13 mouse cellular contexts compared by ENCODE assay signal in the genomic region with DNA sequence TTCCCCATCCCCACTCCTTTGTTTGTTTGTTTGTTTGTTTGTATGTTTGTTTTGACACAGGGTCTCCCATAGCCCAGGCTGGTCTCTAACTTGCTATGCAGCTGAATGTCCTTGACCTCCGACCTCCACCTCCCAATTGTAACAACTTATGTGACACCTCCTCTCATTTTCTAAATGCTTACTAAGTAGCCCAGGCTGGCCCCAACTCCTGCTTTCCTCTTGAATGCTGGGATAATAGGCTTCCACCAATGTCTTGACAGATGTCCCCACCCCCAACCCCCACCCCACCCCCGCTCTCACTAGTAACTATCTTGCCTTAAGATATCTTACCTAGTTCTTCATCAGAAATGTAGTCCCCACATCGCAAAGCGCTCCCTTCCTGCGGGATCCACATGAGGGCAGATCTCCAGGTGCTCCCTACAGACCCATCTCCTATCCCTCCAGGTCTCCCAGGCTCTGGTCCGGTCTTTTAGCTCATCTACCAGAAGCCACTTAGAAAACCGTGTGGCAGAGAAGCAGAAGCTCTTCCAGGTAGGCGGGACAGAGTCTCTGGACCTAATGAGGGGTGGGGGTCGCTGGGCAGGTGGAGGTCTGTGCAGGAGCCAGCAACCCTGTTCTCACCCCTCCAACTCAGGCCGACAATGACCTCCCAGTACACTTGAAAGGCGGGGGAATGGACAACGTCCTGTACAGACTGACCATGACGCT. TPM values are rescaled to one million over a fixed set of nuclear protein-coding genes. Genes with fewer than 3 reads are reported as not detected.
DNase-seq lines count a peak whose midpoint lies in the region; ATAC-seq and TF ChIP-seq lines count a peak whose summit lies in the region.
"Had no signal": no experiment of that assay in that cellular context is flagged by ENCODE, and none has a peak within 500 bp of the region (broad histone marks: within the 10 kb centered on the region; RNA-seq: fewer than 3 reads in every experiment).

No protein-coding gene starts in this region.

- no peak for TF ChIP-seq CTCF in heart, adult 2 months (IDR thresholded peaks at IDR 0.05)
- no peak for TF ChIP-seq CTCF in MEL (IDR thresholded peaks at IDR 0.05 in 2 of 3, conservative IDR thresholded peaks at IDR 0.05 in 1 of 3; ENCODE audit: control insufficient read depth in 1 of 3, insufficient read depth in 1 of 3, low read depth in 2 of 3, low read length in 3 of 3, poor library complexity in 1 of 3, severe bottlenecking in 1 of 3)

- peak overlapping the region; percentile 86 for H3K9ac ChIP-seq in heart, adult 2 months (ENCODE audit: low read depth, low read length)
- H3K9ac ChIP-seq in liver, embryonic 11.5 days (ENCODE audit: low read depth, low read length), result no peak overlapping the region
- peak overlapping the region; percentile 45; the same call in 1 of the 2 replicates for H3K9ac ChIP-seq in MEL (ENCODE audit: control insufficient read depth, low read depth, low read length, poor library complexity, severe bottlenecking)
- no peak overlapping the region for H3K9ac ChIP-seq in liver, embryonic 12.5 days
- H3K9ac ChIP-seq in forebrain, embryonic 16.5 days (replicated peaks; ENCODE audit: low read depth, low read length), result no peak overlapping the region
- H3K9ac ChIP-seq: embryonic facial prominence, embryonic 15.5 days; forebrain, postnatal 0 days; liver, embryonic 14.5 days; midbrain, embryonic 15.5 days had no signal

- peak overlapping the region; percentile 94 for H3K27ac ChIP-seq in heart, adult 2 months
- no peak overlapping the region for H3K27ac ChIP-seq in liver, embryonic 11.5 days (ENCODE audit: low read depth, low read length)
- H3K27ac ChIP-seq in MEL (ENCODE audit: control insufficient read depth, low read depth, low read length), result no peak overlapping the region
- peak overlapping the region; percentile 45; the same call in 1 of the 2 replicates for H3K27ac ChIP-seq in liver, embryonic 12.5 days
- no peak overlapping the region for H3K27ac ChIP-seq in forebrain, embryonic 16.5 days (ENCODE audit: low read length)
- H3K27ac ChIP-seq: embryonic facial prominence, embryonic 15.5 days; left cerebral cortex, adult 2 months; liver, embryonic 14.5 days; midbrain, embryonic 15.5 days had no signal

- H3K4me1 ChIP-seq in heart, adult 2 months (ENCODE audit: control insufficient read depth, insufficient read depth, low read length), result peaks cover 2% of the 10 kb centered on the region; the same call in 1 of the 2 replicates
- peaks cover 11% of the 10 kb centered on the region for H3K4me1 ChIP-seq in liver, embryonic 11.5 days (replicated peaks; ENCODE audit: control insufficient read depth, insufficient read depth, low read length)
- H3K4me1 ChIP-seq in MEL (ENCODE audit: control insufficient read depth in 1 of 2, insufficient read depth in 2 of 2, low read length in 2 of 2), result peaks cover 0 to 4% of the 10 kb centered on the region in 2 experiments; a peak in 1 of 4 replicates
- H3K4me1 ChIP-seq in liver, embryonic 12.5 days, result peaks cover 19% of the 10 kb centered on the region
- H3K4me1 ChIP-seq in forebrain, embryonic 16.5 days (replicated peaks; ENCODE audit: control insufficient read depth, insufficient read depth, low read length), result peaks cover 7% of the 10 kb centered on the region

- H3K79me2 ChIP-seq in heart, adult 2 months (replicated peaks; ENCODE audit: control insufficient read depth, insufficient read depth, low read length), result no peaks in the 10 kb centered on the region
- H3K79me2 ChIP-seq in MEL (ENCODE audit: control insufficient read depth, insufficient read depth, low read length, poor library complexity), result no peaks in the 10 kb centered on the region

- no peak for TF ChIP-seq RAD21 in MEL (IDR thresholded peaks at IDR 0.05; ENCODE audit: low read depth, low read length)

- peak overlapping the region; percentile 52 for H3K4me3 ChIP-seq in heart, adult 2 months
- no peak overlapping the region for H3K4me3 ChIP-seq in liver, embryonic 11.5 days (ENCODE audit: low read depth, low read length)
- H3K4me3 ChIP-seq in MEL (ENCODE audit: control insufficient read depth in 1 of 2, insufficient read depth in 1 of 2, low read depth in 2 of 2, low read length in 2 of 2), result peak overlapping the region; percentile 40 to 41; a peak in 2 of 4 replicates
- no peak overlapping the region for H3K4me3 ChIP-seq in liver, embryonic 12.5 days
- H3K4me3 ChIP-seq in forebrain, embryonic 16.5 days (replicated peaks; ENCODE audit: low read length), result no peak overlapping the region

- no peak for TF ChIP-seq EP300 in heart, adult 2 months (IDR thresholded peaks at IDR 0.05; ENCODE audit: insufficient read depth, low read depth, low read length)
- TF ChIP-seq EP300 in MEL (IDR thresholded peaks at IDR 0.05; ENCODE audit: low read depth in 1 of 2, low read length in 2 of 2), result no peak

- WGBS in heart, adult 2 months, result 61% methylated on average over 13 of the region's 13 CpGs
- 70% methylated on average over 13 of the region's 13 CpGs for WGBS in liver, embryonic 11.5 days
- 69% methylated on average over 13 of the region's 13 CpGs for WGBS in liver, embryonic 12.5 days (ENCODE audit: insufficient replicate concordance)
- 77% methylated on average over 13 of the region's 13 CpGs for WGBS in forebrain, embryonic 16.5 days

- DNase-seq in heart, adult 2 months, result no peak
- DNase-seq in heart, adult 8-10 months (ENCODE audit: low spot score), result no peak
- DNase-seq in liver, embryonic 11.5 days (ENCODE audit: low spot score), result no peak
- DNase-seq in liver (no peak), MEL (ENCODE audit: low read depth, low spot score) (no peak)
- no peak for DNase-seq in right cerebral cortex, postnatal 36 days (ENCODE audit: low spot score in 2 of 2)

- H3K4me2 ChIP-seq in liver, embryonic 11.5 days, result peak overlapping the region; percentile 67
- peak overlapping the region; percentile 74 for H3K4me2 ChIP-seq in liver, embryonic 12.5 days
- H3K4me2 ChIP-seq in forebrain, embryonic 16.5 days (ENCODE audit: low read length), result no peak overlapping the region

- no peak for TF ChIP-seq POLR2A in heart, adult 2 months (IDR thresholded peaks at IDR 0.05; ENCODE audit: insufficient read depth, low read depth, low read length)
- no peak for TF ChIP-seq POLR2A in MEL (IDR thresholded peaks at IDR 0.05; ENCODE audit: control insufficient read depth in 1 of 2, insufficient read depth in 1 of 2, low read depth in 1 of 2, low read length in 2 of 2, poor library complexity in 1 of 2)

- H3K9me3 ChIP-seq in liver, embryonic 11.5 days (ENCODE audit: control insufficient read depth, low read length), result no peaks in the 10 kb centered on the region
- H3K9me3 ChIP-seq in MEL (replicated peaks; ENCODE audit: insufficient read depth, low read length), result no peaks in the 10 kb centered on the region
- no peaks in the 10 kb centered on the region for H3K9me3 ChIP-seq in liver, embryonic 12.5 days (replicated peaks)
- H3K9me3 ChIP-seq in forebrain, embryonic 16.5 days (ENCODE audit: control insufficient read depth, low read length), result no peaks in the 10 kb centered on the region
- H3K9me3 ChIP-seq: embryonic facial prominence, embryonic 15.5 days; midbrain, embryonic 15.5 days had no signal

- ATAC-seq in liver, embryonic 11.5 days (replicated peaks; ENCODE audit: low FRiP score), result no peak
- no peak for ATAC-seq in liver, embryonic 12.5 days
- ATAC-seq in forebrain, embryonic 16.5 days, result no peak

- H3K27me3 ChIP-seq in heart, adult 2 months (ENCODE audit: control insufficient read depth, insufficient read depth, low read length), result no peaks in the 10 kb centered on the region
- no peaks in the 10 kb centered on the region for H3K27me3 ChIP-seq in liver, embryonic 11.5 days (replicated peaks; ENCODE audit: control insufficient read depth, insufficient read depth, low read length)
- H3K27me3 ChIP-seq in MEL (ENCODE audit: control insufficient read depth in 1 of 2, insufficient read depth in 2 of 2, low read length in 2 of 2), result no peaks in the 10 kb centered on the region
- H3K27me3 ChIP-seq in liver, embryonic 12.5 days (replicated peaks), result no peaks in the 10 kb centered on the region
- H3K27me3 ChIP-seq in forebrain, embryonic 16.5 days (replicated peaks; ENCODE audit: control insufficient read depth, insufficient read depth, low read length), result no peaks in the 10 kb centered on the region
- H3K27me3 ChIP-seq: embryonic facial prominence, embryonic 15.5 days; midbrain, embryonic 15.5 days had no signal

- intact Hi-C loops in heart, adult 2 months (cut with DNase I), result loop anchor here (1.0 to 5.0 kb wide), 2 partner anchors 9 to 33 kb away; no protein-coding TSS in a partner anchor

- no peaks in the 10 kb centered on the region for H3K36me3 ChIP-seq in heart, adult 2 months (ENCODE audit: control insufficient read depth, insufficient read depth, low read length)
- H3K36me3 ChIP-seq in liver, embryonic 11.5 days (ENCODE audit: control insufficient read depth, insufficient read depth, low read length), result peaks cover 29% of the 10 kb centered on the region
- peaks cover 0 to 3% of the 10 kb centered on the region in 2 experiments; a peak in 3 of 4 replicates for H3K36me3 ChIP-seq in MEL (ENCODE audit: control insufficient read depth in 1 of 2, insufficient read depth in 2 of 2, low read length in 2 of 2)
- peaks cover 43% of the 10 kb centered on the region for H3K36me3 ChIP-seq in liver, embryonic 12.5 days
- H3K36me3 ChIP-seq in forebrain, embryonic 16.5 days (ENCODE audit: control insufficient read depth, insufficient read depth), result peaks cover 23% of the 10 kb centered on the region

RNA-seq across cellular contexts. Expression of a gene that starts 0.9 kb away (rescaled TPM):
- total RNA-seq in heart, adult 2 months (2021), result 1,000 to 10,000 TPM; 2,711 to 3,278 TPM
- 2,213 and 2,519 TPM in 2 replicates for polyA plus RNA-seq in heart, adult 2 months (2012; rRNA removed)
- total RNA-seq in heart, adult 8-10 months (2022), result 1,000 to 10,000 TPM; 3,196 to 3,318 (median 3,289) TPM
- polyA plus RNA-seq in liver, embryonic 11.5 days (2014; fragmentation: Nextera tagmentation; extraction: Ambion mirVana), result 4.7 and 5.1 TPM in 2 replicates
- total RNA-seq in MEL (2012; rRNA removed), result 8.9 and 9.9 TPM in 2 replicates
- polyA plus RNA-seq in MEL (2012; ENCODE audit: insufficient read depth in 1 of 2, insufficient read length in 2 of 2, low read depth in 1 of 2, low replicate concordance in 2 of 2, missing spikeins in 1 of 2), result 10 to 100 TPM in 1 of 2 experiments, not detected in 1; 11.1 TPM
- polyA plus RNA-seq in liver, embryonic 12.5 days (2016; fragmentation: Nextera tagmentation; extraction: Ambion mirVana), result 4.4 and 6.2 TPM in 2 replicates
- 2.4 and 4.1 TPM in 2 replicates for polyA plus RNA-seq in forebrain, embryonic 16.5 days (2015; fragmentation: Nextera tagmentation; extraction: Ambion mirVana)

RNA-seq across cellular contexts. Expression of a gene that starts 13.8 kb away (rescaled TPM):
- 100 to 1,000 TPM; 274 to 315 TPM for total RNA-seq in heart, adult 2 months (2021)
- 826 and 1,000 TPM in 2 replicates for polyA plus RNA-seq in heart, adult 2 months (2012; rRNA removed)
- total RNA-seq in heart, adult 8-10 months (2022), result 100 to 1,000 TPM; 287 to 304 (median 297) TPM
- 45.1 and 54.9 TPM in 2 replicates for polyA plus RNA-seq in liver, embryonic 11.5 days (2014; fragmentation: Nextera tagmentation; extraction: Ambion mirVana)
- 31.7 and 38.3 TPM in 2 replicates for total RNA-seq in MEL (2012; rRNA removed)
- 100 to 1,000 TPM in 1 of 2 experiments, not detected in 1; 354 TPM for polyA plus RNA-seq in MEL (2012; ENCODE audit: insufficient read depth in 1 of 2, insufficient read length in 2 of 2, low read depth in 1 of 2, low replicate concordance in 2 of 2, missing spikeins in 1 of 2)
- 42.6 and 49.2 TPM in 2 replicates for polyA plus RNA-seq in liver, embryonic 12.5 days (2016; fragmentation: Nextera tagmentation; extraction: Ambion mirVana)
- 59.7 and 68.4 TPM in 2 replicates for polyA plus RNA-seq in forebrain, embryonic 16.5 days (2015; fragmentation: Nextera tagmentation; extraction: Ambion mirVana)

RNA-seq across cellular contexts. Expression of a gene that starts 15.2 kb away (rescaled TPM):
- 10 to 100 TPM; 29.8 TPM for total RNA-seq in heart, adult 2 months (2021)
- 11.0 and 21.5 TPM in 2 replicates for polyA plus RNA-seq in heart, adult 2 months (2012; rRNA removed)
- total RNA-seq in heart, adult 8-10 months (2022), result 10 to 100 TPM; 23.2 to 33.8 (median 28.1) TPM
- polyA plus RNA-seq in liver, embryonic 11.5 days (2014; fragmentation: Nextera tagmentation; extraction: Ambion mirVana), result 7.5 and 8.8 TPM in 2 replicates
- total RNA-seq in MEL (2012; rRNA removed), result 30.6 and 35.5 TPM in 2 replicates
- polyA plus RNA-seq in MEL (2012; ENCODE audit: insufficient read depth in 1 of 2, insufficient read length in 2 of 2, low read depth in 1 of 2, low replicate concordance in 2 of 2, missing spikeins in 1 of 2), result 10 to 100 TPM in 1 of 2 experiments, not detected in 1; 38.9 TPM
- polyA plus RNA-seq in liver, embryonic 12.5 days (2016; fragmentation: Nextera tagmentation; extraction: Ambion mirVana), result 6.8 and 6.9 TPM in 2 replicates
- 17.4 and 18.0 TPM in 2 replicates for polyA plus RNA-seq in forebrain, embryonic 16.5 days (2015; fragmentation: Nextera tagmentation; extraction: Ambion mirVana)

RNA-seq across cellular contexts. Expression of a gene that starts 47.0 kb away (rescaled TPM):
- total RNA-seq in heart, adult 2 months (2021), result 10 to 100 TPM; 52.6 to 58.6 TPM
- 95.1 and 106 TPM in 2 replicates for polyA plus RNA-seq in heart, adult 2 months (2012; rRNA removed)
- total RNA-seq in heart, adult 8-10 months (2022), result 10 to 100 TPM; 54.0 to 70.5 (median 64.9) TPM
- 109 and 129 TPM in 2 replicates for polyA plus RNA-seq in liver, embryonic 11.5 days (2014; fragmentation: Nextera tagmentation; extraction: Ambion mirVana)
- total RNA-seq in MEL (2012; rRNA removed), result 109 and 128 TPM in 2 replicates
- 100 to 1,000 TPM in 1 of 2 experiments, not detected in 1; 118 TPM for polyA plus RNA-seq in MEL (2012; ENCODE audit: insufficient read depth in 1 of 2, insufficient read length in 2 of 2, low read depth in 1 of 2, low replicate concordance in 2 of 2, missing spikeins in 1 of 2)
- polyA plus RNA-seq in liver, embryonic 12.5 days (2016; fragmentation: Nextera tagmentation; extraction: Ambion mirVana), result 73.4 and 79.5 TPM in 2 replicates
- 160 and 165 TPM in 2 replicates for polyA plus RNA-seq in forebrain, embryonic 16.5 days (2015; fragmentation: Nextera tagmentation; extraction: Ambion mirVana)

RNA-seq across cellular contexts. Expression of a gene that starts 47.3 kb away (rescaled TPM):
- total RNA-seq in heart, adult 2 months (2021), result 10 to 100 TPM; 52.7 to 56.7 TPM
- 36.6 and 49.5 TPM in 2 replicates for polyA plus RNA-seq in heart, adult 2 months (2012; rRNA removed)
- 10 to 100 TPM; 51.2 to 62.4 (median 57.6) TPM for total RNA-seq in heart, adult 8-10 months (2022)
- 124 and 126 TPM in 2 replicates for polyA plus RNA-seq in liver, embryonic 11.5 days (2014; fragmentation: Nextera tagmentation; extraction: Ambion mirVana)
- 54.8 and 55.0 TPM in 2 replicates for total RNA-seq in MEL (2012; rRNA removed)
- 10 to 100 TPM in 1 of 2 experiments, not detected in 1; 72.6 TPM for polyA plus RNA-seq in MEL (2012; ENCODE audit: insufficient read depth in 1 of 2, insufficient read length in 2 of 2, low read depth in 1 of 2, low replicate concordance in 2 of 2, missing spikeins in 1 of 2)
- 75.0 and 77.3 TPM in 2 replicates for polyA plus RNA-seq in liver, embryonic 12.5 days (2016; fragmentation: Nextera tagmentation; extraction: Ambion mirVana)
- polyA plus RNA-seq in forebrain, embryonic 16.5 days (2015; fragmentation: Nextera tagmentation; extraction: Ambion mirVana), result 358 and 393 TPM in 2 replicates

Comparison
In these comparisons a context has a peak if more than half of its experiments do, and no peak if none do; other contexts are left out.
1. H3K27ac ChIP-seq: peak in heart, adult 2 months (single experiment) and liver, embryonic 12.5 days (single experiment); none in liver, embryonic 11.5 days (single experiment), MEL (single experiment) and forebrain, embryonic 16.5 days (single experiment).
2. H3K4me3 ChIP-seq: peak in heart, adult 2 months (single experiment) and MEL (2 of 2); none in liver, embryonic 11.5 days (single experiment), liver, embryonic 12.5 days (single experiment) and forebrain, embryonic 16.5 days (single experiment).
3. H3K9ac ChIP-seq: peak in heart, adult 2 months (single experiment) and MEL (single experiment); none in liver, embryonic 11.5 days (single experiment), liver, embryonic 12.5 days (single experiment) and forebrain, embryonic 16.5 days (single experiment).
4. RNA of a gene that starts 0.9 kb away (polyA plus RNA-seq): 2,213 to 2,519 TPM in heart, adult 2 months; 11.1 TPM in MEL, 4.7 to 5.1 TPM in liver, embryonic 11.5 days, 4.4 to 6.2 TPM in liver, embryonic 12.5 days and 2.4 to 4.1 TPM in forebrain, embryonic 16.5 days; every median in the first group is over 100 times any median in the second.